Mouse (Mus musculus): ENCODE measurements around the gene Daam2. TPM values are rescaled to one million over a fixed set of nuclear protein-coding genes. Genes with fewer than 3 reads are reported as not detected.
A peak's percentile ranks its signal among the peaks of the same experiment; 100 is the strongest.

Gene Daam2
- polyA plus RNA-seq, 1 experiment = 13.2 TPM

- TF ChIP-seq POLR2A (IDR thresholded peaks at IDR 0.05; ENCODE audit: low read depth, low read length) = no peak
- TF ChIP-seq CTCF (conservative IDR thresholded peaks at IDR 0.05; ENCODE audit: insufficient read depth, insufficient read length, low read depth, low read length) = no peak
- H3K27ac ChIP-seq (ENCODE audit: insufficient read depth, low read depth, low read length) = no peak overlapping the region
- peaks cover 3% of the 10 kb centered on the region; the same call in 1 of the 2 replicates for H3K4me1 ChIP-seq (ENCODE audit: control insufficient read depth, insufficient read depth, low read length)
- no peak overlapping the region for H3K4me3 ChIP-seq (ENCODE audit: insufficient read depth, low read depth, low read length)
- no peak for DNase-seq
- 68% methylated on average over 8 of the region's 8 CpGs for WGBS
- no peaks in the 10 kb centered on the region for H3K36me3 ChIP-seq (ENCODE audit: control insufficient read depth, insufficient read depth, low read length)
- H3K27me3 ChIP-seq (replicated peaks; ENCODE audit: control insufficient read depth, insufficient read depth, low read length) = no peaks in the 10 kb centered on the region
These were observed 4.6 kb upstream of the Daam2 start for GRCm38 (mm10) chr17:49568717-49569116.

DNA sequence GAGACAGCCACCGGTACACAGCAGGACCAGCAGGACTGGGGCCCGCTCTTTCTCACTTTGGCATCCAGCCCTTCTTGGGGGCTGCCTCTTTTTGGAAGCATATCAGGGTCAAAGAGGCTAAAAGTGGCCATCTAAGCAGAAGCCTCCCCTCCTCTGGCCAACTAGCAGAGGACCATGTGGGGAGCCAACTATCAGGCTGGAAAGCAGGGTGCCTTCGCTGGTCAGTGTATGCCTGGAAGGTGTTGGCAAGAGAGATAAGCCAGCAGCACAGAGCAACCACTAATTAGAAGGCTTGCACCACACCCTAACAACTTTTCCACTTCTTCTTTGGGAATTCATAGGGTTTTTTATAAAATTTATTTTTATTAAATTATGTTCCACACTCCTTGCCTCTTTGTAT is 346 bp upstream of the Daam2 start:
- Histone ChIP-seq H3K27ac (ENCODE audit: insufficient read depth, low read depth, low read length) (peak overlapping the region; percentile 24; the same call in 1 of the 2 replicates), H3K36me3 (ENCODE audit: control insufficient read depth, insufficient read depth, low read length) (no peaks in the 10 kb centered on the region), H3K27me3 (replicated peaks; ENCODE audit: control insufficient read depth, insufficient read depth, low read length) (no peaks in the 10 kb centered on the region), H3K4me1 (ENCODE audit: control insufficient read depth, insufficient read depth, low read length) (peaks cover 3% of the 10 kb centered on the region; the same call in 1 of the 2 replicates), H3K4me3 (ENCODE audit: insufficient read depth, low read depth, low read length) (no peak overlapping the region)
- TF ChIP-seq POLR2A (IDR thresholded peaks at IDR 0.05; ENCODE audit: low read depth, low read length) (no peak), CTCF (conservative IDR thresholded peaks at IDR 0.05; ENCODE audit: insufficient read depth, insufficient read length, low read depth, low read length) (no peak)
- WGBS = 37% methylated on average over 3 of the region's 3 CpGs
- no peak for DNase-seq

GRCm38 (mm10) chr17:49563416-49563780 is 745 bp downstream of the Daam2 start:
- H3K27ac ChIP-seq (ENCODE audit: insufficient read depth, low read depth, low read length) = peak overlapping the region; percentile 3; the same call in 1 of the 2 replicates
- WGBS = 21% methylated on average over 4 of the region's 4 CpGs
- TF ChIP-seq POLR2A (IDR thresholded peaks at IDR 0.05; ENCODE audit: low read depth, low read length) = no peak
- no peak for TF ChIP-seq CTCF (conservative IDR thresholded peaks at IDR 0.05; ENCODE audit: insufficient read depth, insufficient read length, low read depth, low read length)

DNA sequence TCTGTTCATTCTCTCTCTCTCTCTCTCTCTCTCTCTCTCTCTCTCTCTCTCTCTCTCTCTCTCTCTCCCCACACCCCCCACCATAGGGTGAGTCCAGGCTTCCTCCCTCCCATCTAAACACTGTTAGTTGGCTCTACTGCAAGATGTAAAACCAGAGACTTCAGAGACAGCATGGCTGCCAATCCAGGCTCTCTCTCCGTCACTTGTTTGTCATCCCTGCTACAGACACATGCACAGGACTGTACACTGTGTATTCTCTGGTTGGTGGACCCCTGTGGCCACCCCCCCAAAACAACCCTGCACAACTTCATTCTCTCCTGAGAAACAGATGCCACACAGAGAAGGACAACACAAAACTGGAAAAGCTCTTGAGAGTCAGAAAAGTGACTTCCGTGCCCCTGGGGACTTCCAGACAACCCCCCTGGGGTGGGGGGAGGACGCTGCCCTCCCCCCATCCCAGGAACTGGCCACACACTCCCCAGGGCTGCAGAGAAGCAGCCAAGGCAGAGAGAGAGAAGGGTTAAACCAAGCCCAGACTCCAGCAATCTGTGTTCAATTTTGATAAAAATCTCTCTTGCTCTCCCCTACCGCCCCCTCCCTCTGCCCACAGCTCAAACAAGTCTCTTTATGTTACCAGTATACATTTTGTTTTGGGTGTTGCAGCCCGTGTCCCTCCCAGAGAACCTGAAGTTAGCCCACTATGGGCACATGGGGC is 1.3 kb downstream of the Daam2 start:
- TF ChIP-seq POLR2A (IDR thresholded peaks at IDR 0.05; ENCODE audit: low read depth, low read length) (no peak), CTCF (conservative IDR thresholded peaks at IDR 0.05; ENCODE audit: insufficient read depth, insufficient read length, low read depth, low read length) (no peak)
- Histone ChIP-seq H3K27me3 (replicated peaks; ENCODE audit: control insufficient read depth, insufficient read depth, low read length) (no peaks in the 10 kb centered on the region), H3K4me3 (ENCODE audit: insufficient read depth, low read depth, low read length) (peak overlapping the region; percentile 64), H3K27ac (ENCODE audit: insufficient read depth, low read depth, low read length) (peak overlapping the region; percentile 13; the same call in 1 of the 2 replicates), H3K36me3 (ENCODE audit: control insufficient read depth, insufficient read depth, low read length) (no peaks in the 10 kb centered on the region), H3K4me1 (ENCODE audit: control insufficient read depth, insufficient read depth, low read length) (peaks cover 3% of the 10 kb centered on the region; the same call in 1 of the 2 replicates)
- no peak for DNase-seq
- WGBS = 38% methylated on average over 5 of the region's 5 CpGs

More at GRCm38 (mm10) chr17:49563416-49563780, 745 bp downstream of the Daam2 start:
- Histone ChIP-seq H3K4me1 (ENCODE audit: control insufficient read depth, insufficient read depth, low read length) (peaks cover 3% of the 10 kb centered on the region; the same call in 1 of the 2 replicates), H3K27me3 (replicated peaks; ENCODE audit: control insufficient read depth, insufficient read depth, low read length) (no peaks in the 10 kb centered on the region), H3K4me3 (ENCODE audit: insufficient read depth, low read depth, low read length) (peak overlapping the region; percentile 64), H3K36me3 (ENCODE audit: control insufficient read depth, insufficient read depth, low read length) (no peaks in the 10 kb centered on the region)
- DNase-seq = no peak

DNA sequence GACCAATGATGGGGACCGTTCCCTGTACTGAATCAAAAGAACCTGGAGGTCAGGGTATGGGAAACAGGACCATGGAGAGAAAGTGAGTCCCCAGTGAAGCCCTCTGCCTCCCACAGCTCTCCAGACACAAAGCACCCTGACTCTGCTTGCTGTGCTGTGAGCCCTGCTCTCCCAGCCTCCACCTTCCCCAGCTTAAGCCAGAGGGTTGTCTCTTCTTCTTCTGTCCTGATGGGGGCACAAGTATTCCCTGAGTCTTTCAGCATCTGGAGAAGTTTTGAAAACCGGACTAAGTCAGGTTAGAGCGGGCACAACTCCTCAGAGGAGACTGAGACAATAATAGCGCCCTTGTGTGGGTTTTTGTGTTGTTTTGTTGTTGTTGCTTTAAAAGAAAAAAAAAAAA is 2.2 kb downstream of the Daam2 start:
- no peaks in the 10 kb centered on the region for H3K36me3 ChIP-seq (ENCODE audit: control insufficient read depth, insufficient read depth, low read length)
- no peak for TF ChIP-seq POLR2A (IDR thresholded peaks at IDR 0.05; ENCODE audit: low read depth, low read length)
- TF ChIP-seq CTCF (conservative IDR thresholded peaks at IDR 0.05; ENCODE audit: insufficient read depth, insufficient read length, low read depth, low read length) = no peak
- H3K4me1 ChIP-seq (ENCODE audit: control insufficient read depth, insufficient read depth, low read length) = peaks cover 3% of the 10 kb centered on the region; the same call in 1 of the 2 replicates
- H3K27ac ChIP-seq (ENCODE audit: insufficient read depth, low read depth, low read length) = no peak overlapping the region; the same call in 1 of the 2 replicates
- WGBS = 52% methylated on average over 4 of the region's 4 CpGs
- no peak for DNase-seq
- no peak overlapping the region; the same call in 1 of the 2 replicates for H3K4me3 ChIP-seq (ENCODE audit: insufficient read depth, low read depth, low read length)
- no peaks in the 10 kb centered on the region for H3K27me3 ChIP-seq (replicated peaks; ENCODE audit: control insufficient read depth, insufficient read depth, low read length)

DNA sequence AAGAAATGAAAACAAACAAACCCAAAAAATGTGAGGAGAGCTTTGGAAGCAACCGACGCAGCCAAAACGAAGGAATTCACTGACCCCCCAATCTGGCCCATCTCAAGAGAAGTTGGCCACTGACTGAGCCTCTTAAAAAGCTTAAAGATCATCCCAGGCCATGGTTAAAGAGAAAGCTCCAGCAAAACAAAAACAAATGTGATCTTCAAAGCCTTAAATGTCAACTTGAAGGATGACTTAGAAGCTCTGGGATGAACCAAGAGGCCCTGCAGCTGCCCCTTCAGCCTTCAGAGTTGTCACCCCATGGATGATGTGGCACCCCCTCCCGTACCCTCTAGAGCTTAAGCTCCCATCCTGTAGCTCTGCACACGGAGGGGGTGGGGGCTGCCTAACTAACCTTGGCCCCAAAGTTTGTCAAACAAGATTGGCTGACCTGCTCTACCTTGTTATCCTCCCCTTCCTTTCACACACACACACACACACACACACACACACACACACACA is 4.3 kb downstream of the Daam2 start:
- Histone ChIP-seq H3K4me3 (ENCODE audit: insufficient read depth, low read depth, low read length) (no peak overlapping the region), H3K27me3 (replicated peaks; ENCODE audit: control insufficient read depth, insufficient read depth, low read length) (no peaks in the 10 kb centered on the region), H3K36me3 (ENCODE audit: control insufficient read depth, insufficient read depth, low read length) (no peaks in the 10 kb centered on the region), H3K27ac (ENCODE audit: insufficient read depth, low read depth, low read length) (peak overlapping the region; percentile 20; the same call in 1 of the 2 replicates), H3K4me1 (ENCODE audit: control insufficient read depth, insufficient read depth, low read length) (peaks cover 3% of the 10 kb centered on the region; the same call in 1 of the 2 replicates)
- 22% methylated on average over 5 of the region's 5 CpGs for WGBS
- DNase-seq = peak; percentile 48
- TF ChIP-seq CTCF (conservative IDR thresholded peaks at IDR 0.05; ENCODE audit: insufficient read depth, insufficient read length, low read depth, low read length) = no peak
- TF ChIP-seq POLR2A (IDR thresholded peaks at IDR 0.05; ENCODE audit: low read depth, low read length) = no peak

DNA sequence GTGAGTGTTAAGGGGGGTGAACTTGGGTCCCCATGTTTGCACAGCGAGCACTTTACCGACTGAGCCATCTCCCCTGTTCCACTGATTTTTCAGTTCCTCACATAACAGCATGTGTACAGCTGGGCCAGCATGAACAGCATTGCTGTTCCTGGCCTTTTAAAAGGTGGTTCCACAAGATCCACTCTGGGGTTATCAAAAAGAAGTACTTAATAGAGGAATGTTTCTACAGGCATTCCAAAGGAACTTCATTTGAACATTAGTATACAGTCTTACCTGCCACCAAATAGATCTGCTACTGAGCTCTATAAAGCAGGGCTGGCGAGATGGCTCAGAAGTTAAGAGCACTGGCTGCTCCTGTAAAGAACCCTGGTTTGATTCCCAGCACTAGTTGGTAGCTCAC is 8.0 kb downstream of the Daam2 start:
- Histone ChIP-seq H3K36me3 (ENCODE audit: control insufficient read depth, insufficient read depth, low read length) (no peaks in the 10 kb centered on the region), H3K4me1 (ENCODE audit: control insufficient read depth, insufficient read depth, low read length) (no peaks in the 10 kb centered on the region), H3K27me3 (replicated peaks; ENCODE audit: control insufficient read depth, insufficient read depth, low read length) (no peaks in the 10 kb centered on the region), H3K4me3 (ENCODE audit: insufficient read depth, low read depth, low read length) (no peak overlapping the region), H3K27ac (ENCODE audit: insufficient read depth, low read depth, low read length) (no peak overlapping the region)
- no peak for TF ChIP-seq CTCF (conservative IDR thresholded peaks at IDR 0.05; ENCODE audit: insufficient read depth, insufficient read length, low read depth, low read length)
- TF ChIP-seq POLR2A (IDR thresholded peaks at IDR 0.05; ENCODE audit: low read depth, low read length) = no peak
- DNase-seq = no peak
- 73% methylated on average over 3 of the region's 3 CpGs for WGBS
